Comparison of ENCODE assay signal across 8 mouse cellular contexts in the genomic region with DNA sequence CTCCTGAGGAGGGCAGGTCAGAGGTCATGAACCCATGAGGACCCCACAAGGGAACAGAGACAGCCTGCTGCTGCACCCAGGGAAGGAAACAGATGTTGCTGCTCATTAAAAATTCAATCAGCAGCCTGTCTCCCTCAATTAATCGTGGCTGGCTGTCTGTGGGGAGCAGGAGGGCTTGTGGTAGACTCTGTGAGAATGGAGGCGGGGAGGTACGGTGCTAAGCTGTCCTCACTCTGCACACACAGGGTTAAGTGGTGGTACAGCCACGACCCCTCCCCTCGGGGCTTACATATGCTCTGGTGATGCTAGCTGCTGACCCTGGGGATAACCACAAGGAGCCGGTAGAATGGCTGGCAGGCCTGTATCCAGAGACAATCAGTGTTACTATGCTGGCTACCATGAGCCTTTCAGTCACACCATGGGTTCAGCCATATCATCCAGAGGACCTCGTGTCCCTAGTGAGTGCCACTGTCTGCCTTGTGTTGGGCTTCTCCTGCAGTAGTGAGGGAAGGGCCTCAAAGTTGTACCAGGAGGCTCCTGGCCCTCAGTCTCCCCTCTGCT. TPM values are rescaled to one million over a fixed set of nuclear protein-coding genes. Genes with fewer than 3 reads are reported as not detected.
DNase-seq lines count a peak whose midpoint lies in the region; ATAC-seq and TF ChIP-seq lines count a peak whose summit lies in the region.
"Had no signal": no experiment of that assay in that cellular context is flagged by ENCODE, and none has a peak within 500 bp of the region (broad histone marks: within the 10 kb centered on the region; RNA-seq: fewer than 3 reads in every experiment).

No protein-coding gene starts in this region.

- H3K4me2 ChIP-seq in neural tube, embryonic 11.5 days (ENCODE audit: low read depth) = no peak overlapping the region
- no peak overlapping the region; the same call in none of the 2 replicates for H3K4me2 ChIP-seq in forebrain, embryonic 12.5 days
- H3K4me2 ChIP-seq in liver, postnatal 0 days (ENCODE audit: low read depth, low read length) = no peak overlapping the region

- no peaks in the 10 kb centered on the region for H3K27me3 ChIP-seq in neural tube, embryonic 11.5 days (ENCODE audit: control insufficient read depth, insufficient read depth, low read length)
- H3K27me3 ChIP-seq in forebrain, embryonic 12.5 days = peaks cover under 1% of the 10 kb centered on the region; the same call in 1 of the 2 replicates
- H3K27me3 ChIP-seq in liver, postnatal 0 days (ENCODE audit: insufficient read depth, low read length) = no peaks in the 10 kb centered on the region

- H3K9me3 ChIP-seq in neural tube, embryonic 11.5 days (ENCODE audit: control insufficient read depth, low read length) = no peaks in the 10 kb centered on the region
- no peaks in the 10 kb centered on the region for H3K9me3 ChIP-seq in forebrain, embryonic 12.5 days
- H3K9me3 ChIP-seq in liver, postnatal 0 days (ENCODE audit: low read length) = no peaks in the 10 kb centered on the region

- no peak overlapping the region for H3K4me3 ChIP-seq in neural tube, embryonic 11.5 days (ENCODE audit: low read depth, low read length)
- H3K4me3 ChIP-seq in forebrain, embryonic 12.5 days (replicated peaks) = no peak overlapping the region
- H3K4me3 ChIP-seq in liver, postnatal 0 days (ENCODE audit: low read depth, low read length) = no peak overlapping the region

- peak; percentile 62 for DNase-seq in neural tube, embryonic 11.5 days (ENCODE audit: low spot score)
- no peak for DNase-seq in neural tube, embryonic 10.5 days (ENCODE audit: extremely low spot score, low spot score)
- no peak for DNase-seq in liver, postnatal 0 days
- DNase-seq in urinary bladder, adult 18-20 months (ENCODE audit: low spot score in 2 of 2) = no peak
- no peak for DNase-seq in gastrocnemius, adult 8-10 months (ENCODE audit: low spot score in 2 of 2)
- no peak for DNase-seq in frontal cortex, postnatal 36 days (ENCODE audit: low spot score in 2 of 2)
- DNase-seq: gastrocnemius, postnatal 25 days had no signal

- H3K9ac ChIP-seq in neural tube, embryonic 11.5 days (ENCODE audit: low read length) = no peak overlapping the region
- no peak overlapping the region for H3K9ac ChIP-seq in forebrain, embryonic 12.5 days
- no peak overlapping the region for H3K9ac ChIP-seq in liver, postnatal 0 days (replicated peaks)

- peak overlapping the region; percentile 67 for H3K27ac ChIP-seq in neural tube, embryonic 11.5 days (ENCODE audit: low read depth, low read length)
- H3K27ac ChIP-seq in forebrain, embryonic 12.5 days = peak overlapping the region; percentile 78
- peak overlapping the region; percentile 39; the same call in 1 of the 2 replicates for H3K27ac ChIP-seq in liver, postnatal 0 days (ENCODE audit: low read depth)

- TF ChIP-seq CTCF in liver, postnatal 0 days (IDR thresholded peaks at IDR 0.05; ENCODE audit: low read depth) = no peak

- peaks cover 32% of the 10 kb centered on the region for H3K36me3 ChIP-seq in neural tube, embryonic 11.5 days (ENCODE audit: control insufficient read depth, insufficient read depth, low read length)
- peaks cover 46% of the 10 kb centered on the region for H3K36me3 ChIP-seq in forebrain, embryonic 12.5 days (replicated peaks)
- H3K36me3 ChIP-seq in liver, postnatal 0 days (replicated peaks; ENCODE audit: insufficient read depth, low read length) = peaks cover 80% of the 10 kb centered on the region

- TF ChIP-seq EP300 in liver, postnatal 0 days (IDR thresholded peaks at IDR 0.05; ENCODE audit: low read depth) = no peak

- WGBS in neural tube, embryonic 11.5 days = 18% methylated on average over 7 of the region's 7 CpGs
- 5% methylated on average over 7 of the region's 7 CpGs for WGBS in forebrain, embryonic 12.5 days
- WGBS in liver, postnatal 0 days (ENCODE audit: insufficient replicate concordance) = 65% methylated on average over 7 of the region's 7 CpGs

- peak; percentile 54 for ATAC-seq in neural tube, embryonic 11.5 days (ENCODE audit: insufficient read depth, low FRiP score, low TSS enrichment)
- peak; percentile 12 for ATAC-seq in forebrain, embryonic 12.5 days (ENCODE audit: low FRiP score)
- ATAC-seq in liver, postnatal 0 days = no peak

- H3K4me1 ChIP-seq in neural tube, embryonic 11.5 days (ENCODE audit: control insufficient read depth, insufficient read depth, low read length) = peaks cover 57% of the 10 kb centered on the region
- peaks cover 74% of the 10 kb centered on the region for H3K4me1 ChIP-seq in forebrain, embryonic 12.5 days
- H3K4me1 ChIP-seq in liver, postnatal 0 days (ENCODE audit: insufficient read depth) = peaks cover 16% of the 10 kb centered on the region

RNA-seq across cellular contexts. Expression of a gene that starts 23.9 kb away (rescaled TPM):
- 101 and 109 TPM in 2 replicates for polyA plus RNA-seq in neural tube, embryonic 11.5 days (2014; fragmentation: Nextera tagmentation; extraction: Ambion mirVana)
- 83.2 and 84.8 TPM in 2 replicates for polyA plus RNA-seq in forebrain, embryonic 12.5 days (2016; fragmentation: Nextera tagmentation; extraction: Ambion mirVana)
- polyA plus RNA-seq in liver, postnatal 0 days (2015; fragmentation: Nextera tagmentation; extraction: Ambion mirVana) = 18.6 and 20.3 TPM in 2 replicates
- under 1 TPM in 3 of 4 experiments, not detected in 1; 0.09 to 0.43 (median 0.36) TPM for total RNA-seq in gastrocnemius, adult 8-10 months (2022)
